Mouse (Mus musculus) lung, adult 2 months (tissue): ENCODE results near the gene Tsfm.

Source experiments
- CTCF ChIP-seq: fragments of 200-500 bp; IDR thresholded peaks from 2 replicates; pipeline ENCODE4 v1.5.1; 2011; ENCODE audit warnings: mild to moderate bottlenecking, low read length, control low read depth; ENCODE audit not compliant: insufficient read depth
- POLR2A ChIP-seq: fragments of 200-500 bp; IDR thresholded peaks from 2 replicates; pipeline ENCODE4 v1.6.1; 2011; ENCODE audit warnings: low read depth, mild to moderate bottlenecking, control low read depth, low read length, borderline replicate concordance; ENCODE audit errors: extremely low read depth

GRCm38 (mm10) chr10:127048608-127049394, 18.2 kb upstream of the Tsfm start:
- TF ChIP-seq CTCF: no peak
- no peak for TF ChIP-seq POLR2A
